In the genomic region with DNA sequence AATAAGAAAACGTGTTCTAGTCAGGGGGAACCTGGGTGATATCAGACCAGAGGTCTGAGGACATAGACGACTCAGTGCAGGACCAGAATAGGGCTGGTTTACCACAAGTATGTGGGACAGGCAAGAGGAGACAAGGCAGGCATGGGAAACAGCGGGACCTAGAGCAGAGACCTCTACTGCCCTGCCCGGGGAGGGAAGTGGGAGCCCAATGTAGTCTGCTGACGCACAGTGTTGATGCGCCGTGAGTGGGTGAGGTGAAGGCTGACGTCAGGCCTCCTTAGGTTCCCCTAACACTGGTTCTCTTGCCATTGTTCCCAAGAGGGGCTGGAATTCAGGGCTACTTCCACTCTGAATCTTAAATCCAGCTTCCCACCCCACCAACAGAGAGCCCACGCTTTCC, we compare ENCODE assay signal across 8 mouse cellular contexts. TPM values are rescaled to one million over a fixed set of nuclear protein-coding genes. Genes with fewer than 3 reads are reported as not detected.
A peak's percentile ranks its signal among the peaks of the same experiment; 100 is the strongest.
DNase-seq lines count a peak whose midpoint lies in the region; ATAC-seq lines count a peak whose summit lies in the region.

No protein-coding gene starts in this region.

- H3K4me3 ChIP-seq in forebrain, embryonic 15.5 days = no peak overlapping the region
- H3K4me3 ChIP-seq in midbrain, embryonic 14.5 days (replicated peaks; ENCODE audit: low read depth, low read length) = no peak overlapping the region

- intact Hi-C loops in left cerebral cortex, postnatal 4 days (cut with DNase I) = no loop called here

- peaks cover 56% of the 10 kb centered on the region for H3K4me1 ChIP-seq in forebrain, embryonic 15.5 days
- peaks cover 41% of the 10 kb centered on the region for H3K4me1 ChIP-seq in midbrain, embryonic 14.5 days (ENCODE audit: control insufficient read depth, insufficient read depth, low read length)

- no peaks in the 10 kb centered on the region for H3K9me3 ChIP-seq in forebrain, embryonic 15.5 days
- H3K9me3 ChIP-seq in midbrain, embryonic 14.5 days (ENCODE audit: control insufficient read depth, low read length) = no peaks in the 10 kb centered on the region

- no peak overlapping the region for H3K9ac ChIP-seq in forebrain, embryonic 15.5 days (replicated peaks)
- no peak overlapping the region for H3K9ac ChIP-seq in midbrain, embryonic 14.5 days (replicated peaks; ENCODE audit: low read length)

- peak; percentile 50 to 61 for DNase-seq in left cerebral cortex, adult 18-20 months (ENCODE audit: low spot score in 2 of 2)
- no peak for DNase-seq in left cerebral cortex, postnatal 4 days
- peak; percentile 34 for DNase-seq in kidney, postnatal 14 days
- no peak for DNase-seq in midbrain, embryonic 14.5 days
- DNase-seq in urinary bladder, adult 2 months (ENCODE audit: low spot score) = no peak
- DNase-seq in urinary bladder, postnatal 14 days (ENCODE audit: low spot score) = no peak
- no peak for DNase-seq in thymus, postnatal 25 days

- 53% methylated on average over 9 of the region's 9 CpGs for WGBS in forebrain, embryonic 15.5 days
- 57% methylated on average over 9 of the region's 9 CpGs for WGBS in midbrain, embryonic 14.5 days

- H3K4me2 ChIP-seq in forebrain, embryonic 15.5 days (replicated peaks) = peak overlapping the region; percentile 16; the same call in 1 of the 2 replicates
- peak overlapping the region; percentile 5 for H3K4me2 ChIP-seq in midbrain, embryonic 14.5 days (ENCODE audit: low read length)

- no peak for ATAC-seq in forebrain, embryonic 15.5 days (replicated peaks)
- no peak for ATAC-seq in midbrain, embryonic 14.5 days (ENCODE audit: low FRiP score, low TSS enrichment)

- no peaks in the 10 kb centered on the region for H3K27me3 ChIP-seq in forebrain, embryonic 15.5 days
- H3K27me3 ChIP-seq in midbrain, embryonic 14.5 days (ENCODE audit: control insufficient read depth, insufficient read depth, low read length) = no peaks in the 10 kb centered on the region

- no peaks in the 10 kb centered on the region for H3K36me3 ChIP-seq in forebrain, embryonic 15.5 days
- no peaks in the 10 kb centered on the region for H3K36me3 ChIP-seq in midbrain, embryonic 14.5 days (ENCODE audit: control insufficient read depth, insufficient read depth, low read length)

- no peak overlapping the region for H3K27ac ChIP-seq in forebrain, embryonic 15.5 days (replicated peaks)
- 0 out of 2 replicates have a peak overlapping the region, but pooled peaks have one; percentile 0 for H3K27ac ChIP-seq in midbrain, embryonic 14.5 days (replicated peaks; ENCODE audit: low read depth, low read length)

RNA-seq across cellular contexts. Expression of a gene that starts 2.7 kb away (rescaled TPM):
- total RNA-seq in left cerebral cortex, adult 18-20 months (2021) = 10 to 100 TPM; 82.0 to 87.9 TPM
- 10 to 100 TPM; 47.3 to 49.5 TPM for total RNA-seq in left cerebral cortex, postnatal 4 days (2021)
- 10.1 and 11.2 TPM in 2 replicates for polyA plus RNA-seq in forebrain, embryonic 15.5 days (2015; fragmentation: Nextera tagmentation; extraction: Ambion mirVana)
- 11.9 and 18.4 TPM in 2 replicates for polyA plus RNA-seq in midbrain, embryonic 14.5 days (2014; fragmentation: Nextera tagmentation; extraction: Ambion mirVana)
- polyA plus RNA-seq in urinary bladder, adult 2 months (2012; rRNA removed) = 30.0 and 73.4 TPM in 2 replicates

Comparison
In these comparisons a context has a peak if more than half of its experiments do, and no peak if none do; other contexts are left out.
1. DNase-seq: peak in left cerebral cortex, adult 18-20 months (2 of 2) and kidney, postnatal 14 days (single experiment); none in left cerebral cortex, postnatal 4 days (single experiment), midbrain, embryonic 14.5 days (single experiment), urinary bladder, adult 2 months (single experiment), urinary bladder, postnatal 14 days (single experiment) and thymus, postnatal 25 days (single experiment).